Mouse (Mus musculus) yolk sac, embryonic 10.5 days (tissue): ENCODE data around the gene Gm29094.

Experiments used
- DNase-seq: peaks from one replicate; pipeline ENCODE4 v3.0.0-alpha.2; 2017; ENCODE audit warnings: low spot score

Gene Gm29094

DNA sequence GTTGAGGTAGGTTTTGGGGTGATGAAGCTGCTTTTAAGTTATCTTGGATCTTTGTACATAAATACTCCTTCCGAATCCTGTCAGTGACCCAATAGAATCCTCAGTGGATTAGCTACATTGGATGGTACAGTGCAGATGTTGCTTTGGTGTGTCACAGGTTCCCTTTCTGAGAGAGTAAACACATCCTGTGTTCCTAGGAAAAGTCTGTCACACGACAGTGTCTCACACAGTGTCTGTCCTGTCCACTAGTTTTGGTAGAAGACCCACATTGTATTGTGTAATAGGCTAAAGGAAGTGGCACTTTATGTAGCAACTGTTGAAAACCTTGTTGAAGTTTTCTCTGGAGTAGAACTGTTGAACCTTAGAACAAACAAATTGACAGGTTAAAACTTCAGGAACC lies 54.2 kb downstream of the Gm29094 start:
- no peak for DNase-seq

GRCm38 (mm10) chr9:89256556-89257335 lies 57.6 kb downstream of the Gm29094 start:
- DNase-seq: no peak

DNA sequence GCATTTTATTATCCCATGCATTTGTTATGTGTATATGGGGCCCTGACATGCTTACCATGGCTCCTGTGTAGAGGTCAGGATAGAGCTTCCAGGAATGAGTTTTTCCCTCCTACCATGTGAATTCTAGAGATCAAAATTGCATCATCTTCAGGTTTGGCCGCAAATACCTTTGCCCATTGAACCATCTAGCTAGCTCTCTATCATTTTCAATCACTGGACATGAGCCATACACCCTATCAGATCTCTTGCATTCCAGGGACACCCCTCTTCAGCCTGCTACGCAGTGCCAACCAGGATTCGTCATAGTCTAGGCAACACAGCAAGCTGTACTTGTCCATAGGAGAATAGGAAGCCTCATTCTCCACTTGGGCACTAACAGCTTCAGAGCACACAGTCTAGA lies 64.8 kb downstream of the Gm29094 start:
- no peak for DNase-seq

GRCm38 (mm10) chr9:89264571-89264970 lies 65.4 kb downstream of the Gm29094 start:
- no peak for DNase-seq
